Mouse (Mus musculus) gastrocnemius, adult 18-20 months (tissue): ENCODE measurements at regions not wholly inside any gene's neighbourhood (a gene's known extent, or its start where the extent isn't known, plus 50 kb on each side); places are given as distances from the start of the nearest gene placed in this dataset.
A peak's percentile ranks its signal among the peaks of the same experiment; 100 is the strongest.

Experiments used
- DNase-seq: peaks from one replicate; pipeline ENCODE4 v3.0.0; 2021; ENCODE audit warnings: low spot score

DNA sequence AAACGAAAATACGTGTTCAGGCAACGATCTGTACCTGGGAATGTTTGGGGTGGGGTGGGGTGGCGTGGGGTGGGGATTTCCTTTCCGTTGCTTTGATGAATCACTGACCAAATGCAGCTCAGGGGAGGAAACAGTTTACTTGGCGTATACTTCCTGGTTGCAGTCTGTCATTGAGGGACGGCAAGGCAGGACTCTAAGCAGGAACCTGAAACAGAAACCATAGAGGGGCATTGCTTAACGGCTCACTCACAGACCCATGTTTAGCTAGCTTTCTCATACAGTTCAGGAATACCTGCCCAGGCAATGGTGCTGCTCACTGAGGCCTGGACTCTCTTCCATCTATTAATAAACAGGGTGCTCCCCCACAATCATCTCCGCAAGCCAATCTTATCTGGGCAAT lies 55.1 kb upstream of the Smox start:
- DNase-seq, result peak; percentile 28

GRCm38 (mm10) chr2:131430474-131430873 lies 60.8 kb upstream of the Smox start:
- DNase-seq, result no peak

DNA sequence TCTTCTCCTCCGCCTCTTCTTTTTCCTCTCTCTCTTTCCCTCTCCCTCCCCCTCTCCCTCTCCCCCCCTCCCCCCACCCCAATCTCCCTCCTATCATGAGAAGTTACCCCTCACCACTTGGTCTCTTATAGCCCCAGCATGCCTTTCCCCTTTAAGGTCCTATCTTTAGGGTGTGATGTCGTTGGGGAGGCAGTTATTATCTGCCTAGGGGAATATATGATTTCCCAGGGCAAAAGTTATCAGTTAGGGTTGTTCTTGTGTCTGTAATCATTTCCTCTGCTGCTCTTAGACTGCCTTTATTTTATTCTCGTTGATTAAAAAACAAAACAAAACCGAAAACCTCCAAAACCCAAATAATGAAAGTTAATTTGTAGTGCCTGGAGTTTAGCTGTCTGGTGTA lies 63.2 kb upstream of the Smox start:
- DNase-seq, result no peak

DNA sequence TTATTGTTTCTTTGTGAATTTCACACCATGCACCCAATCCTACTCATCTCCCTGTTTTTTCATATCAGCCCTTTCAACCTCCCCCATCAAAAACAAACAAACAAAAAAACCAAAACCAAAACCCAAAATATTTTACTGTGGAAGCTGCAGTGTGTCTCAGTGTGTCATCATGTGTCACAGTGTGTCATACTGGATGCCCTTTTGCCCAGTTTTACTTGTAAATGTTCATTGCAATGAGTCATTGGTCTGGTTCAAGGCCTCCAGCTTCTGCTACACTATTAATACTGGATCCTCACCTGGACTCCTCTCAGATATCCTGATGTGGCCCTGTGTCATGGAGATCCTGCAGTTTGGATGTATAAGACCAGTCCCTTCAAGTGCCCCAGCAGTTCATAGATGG lies 64.4 kb upstream of the Smox start:
- DNase-seq, result no peak

GRCm38 (mm10) chr2:131423616-131424320 lies 67.5 kb upstream of the Smox start:
- no peak for DNase-seq

GRCm38 (mm10) chr2:131422907-131423445 lies 68.3 kb upstream of the Smox start:
- peak; percentile 78 for DNase-seq

- DNase-seq, result no peak
These were observed 65.4 kb upstream of the Rnf24 start for GRCm38 (mm10) chr2:131418130-131418529.

GRCm38 (mm10) chr2:131417472-131417871 lies 64.8 kb upstream of the Rnf24 start:
- no peak for DNase-seq

DNA sequence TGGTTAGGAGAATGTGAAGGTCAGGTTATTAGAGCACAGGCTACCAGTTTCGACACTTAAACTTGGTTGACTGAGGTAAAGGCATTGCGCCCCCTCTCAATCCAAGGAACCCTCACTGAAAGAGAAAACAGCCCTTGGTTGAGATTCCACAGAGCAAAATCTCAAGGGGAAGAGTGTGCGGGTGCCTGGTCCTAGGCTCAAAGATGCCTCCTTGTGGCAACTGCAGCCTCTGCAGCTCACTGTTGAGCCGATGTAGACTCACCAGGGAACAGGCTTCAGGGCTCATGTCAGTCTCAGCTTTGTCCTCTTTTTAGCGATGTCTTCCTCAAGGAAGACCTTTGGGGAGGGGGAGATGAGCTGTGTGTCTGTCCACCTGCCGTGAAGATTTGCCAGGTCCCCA lies 63.8 kb upstream of the Rnf24 start:
- peak; percentile 59 for DNase-seq

DNA sequence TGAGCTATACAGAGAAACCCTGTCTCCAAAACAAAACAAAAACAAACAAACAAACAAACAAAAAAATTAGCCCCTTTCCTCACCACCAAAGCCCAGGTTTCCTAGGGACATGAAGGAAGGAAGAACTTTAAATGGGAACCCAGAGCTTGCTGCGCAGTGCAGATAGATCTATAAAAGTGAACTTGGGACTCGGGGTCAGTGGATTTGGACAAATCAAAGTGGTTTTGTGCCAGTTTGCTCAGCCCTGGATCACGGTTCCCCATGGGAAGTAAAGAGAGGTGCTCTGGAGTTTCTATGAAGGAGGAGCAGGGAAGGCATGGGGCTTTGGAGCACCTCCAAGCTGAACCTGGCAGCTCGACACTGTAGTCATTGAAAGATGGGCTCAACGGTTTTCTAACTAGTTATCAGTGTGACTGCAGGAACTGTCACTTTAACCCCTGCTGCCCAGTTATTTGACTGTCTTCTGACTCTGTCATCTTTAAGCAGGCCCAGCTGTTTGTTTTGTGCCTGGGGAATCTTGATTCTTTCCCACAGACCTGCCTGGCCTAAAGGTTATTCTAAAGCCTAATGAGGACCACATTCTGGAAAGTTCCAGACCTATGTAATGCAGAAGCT lies 58.3 kb upstream of the Rnf24 start:
- no peak for DNase-seq

- DNase-seq, result no peak
These were observed 54.6 kb upstream of the Rnf24 start for GRCm38 (mm10) chr2:131407337-131407736.

- DNase-seq, result no peak
These were observed 51.5 kb upstream of the Rnf24 start for GRCm38 (mm10) chr2:131404218-131404555.

- DNase-seq, result no peak
These were observed 51.0 kb upstream of the Rnf24 start for GRCm38 (mm10) chr2:131403543-131404217.
